Mouse (Mus musculus) brain, embryonic 14.5 days (tissue): Measurements from ENCODE around the gene Cnbp.

Experiments
- CTCF ChIP-seq: fragments of 200-500 bp; IDR thresholded peaks from 2 replicates; pipeline ENCODE4 v1.5.1; 2012; ENCODE audit warnings: inconsistent platforms, mild to moderate bottlenecking, moderate library complexity, borderline replicate concordance; ENCODE audit not compliant: insufficient read depth, insufficient read length; ENCODE audit errors: extremely low read depth
- POLR2A ChIP-seq: fragments of 200-500 bp; IDR thresholded peaks from 2 replicates; pipeline ENCODE4 v1.6.1; 2012; ENCODE audit warnings: mild to moderate bottlenecking, inconsistent platforms, borderline replicate concordance; ENCODE audit not compliant: poor library complexity, insufficient read depth, insufficient read length, severe bottlenecking; ENCODE audit errors: extremely low read depth

DNA sequence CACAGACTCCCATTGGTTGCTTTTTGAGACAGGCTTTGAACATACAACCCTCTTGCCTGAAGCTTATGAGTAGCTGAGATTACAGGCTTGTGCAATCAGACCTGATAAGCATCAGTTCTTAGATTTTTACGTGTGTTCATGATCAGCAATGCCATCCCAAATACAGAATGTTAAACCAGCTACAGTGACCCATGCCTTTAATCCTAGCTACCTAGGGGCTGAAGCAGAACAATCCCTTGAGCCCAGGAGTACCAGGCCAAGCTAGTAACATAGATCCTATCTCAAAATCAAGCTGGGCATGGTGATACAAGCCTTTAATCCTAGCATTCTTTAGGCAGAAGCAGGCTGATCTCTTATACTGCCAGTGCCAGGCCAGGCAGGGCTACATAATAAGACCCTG, 46.9 kb downstream of the Cnbp start:
- TF ChIP-seq CTCF (no peak), POLR2A (no peak)
